Mouse (Mus musculus) C2C12 (cell line): ENCODE data around the gene Cyp1b1. TPM values are rescaled to one million over a fixed set of nuclear protein-coding genes. Genes with fewer than 3 reads are reported as not detected.

ENCODE experiments used
- H3K27me3 ChIP-seq: one replicate; pipeline ENCODE4 v1.6.1; 2011; ENCODE audit not compliant: control insufficient read depth, insufficient read depth, insufficient read length
- H3K36me3 ChIP-seq: one replicate; pipeline ENCODE4 v1.6.1; 2011; ENCODE audit not compliant: control insufficient read depth, insufficient read depth
- H3K4me3 ChIP-seq: one replicate; pipeline ENCODE4 v1.5.1; 2011; ENCODE audit warnings: mild to moderate bottlenecking, control low read depth; ENCODE audit not compliant: poor library complexity, insufficient read depth, severe bottlenecking
- H3K79me2 ChIP-seq: one replicate; pipeline ENCODE4 v1.6.1; 2011; ENCODE audit not compliant: control insufficient read depth, insufficient read depth
- H3K79me3 ChIP-seq: one replicate; pipeline ENCODE4 v1.6.1; 2011; ENCODE audit warnings: low read depth, control low read depth
- H3ac ChIP-seq: one replicate; pipeline ENCODE3; 2011; ENCODE audit warnings: low read depth; ENCODE audit not compliant: control insufficient read depth, insufficient read length
- CEBPB ChIP-seq: IDR thresholded peaks from one replicate; pipeline ENCODE4 v1.6.1; 2011; ENCODE audit warnings: low read depth, mild to moderate bottlenecking, control low read depth, moderate library complexity
- CTCF ChIP-seq: IDR thresholded peaks from one replicate; pipeline ENCODE4 v1.5.1; 2011; ENCODE audit not compliant: control insufficient read depth, insufficient read depth, insufficient read length
- FOSL1 ChIP-seq: IDR thresholded peaks from one replicate; pipeline ENCODE4 v1.8.0; 2011; ENCODE audit warnings: mild to moderate bottlenecking, low read length; ENCODE audit not compliant: poor library complexity, insufficient read depth, severe bottlenecking
- MAX ChIP-seq: IDR thresholded peaks from one replicate; pipeline ENCODE4 v1.6.1; 2011; ENCODE audit warnings: mild to moderate bottlenecking, control low read depth
- MYOD1 ChIP-seq: IDR thresholded peaks from one replicate; pipeline ENCODE4 v1.6.1; 2011; ENCODE audit warnings: low read depth; ENCODE audit not compliant: control insufficient read depth, insufficient read length
- MYOG ChIP-seq: IDR thresholded peaks from one replicate; pipeline ENCODE4 v1.6.1; 2011; ENCODE audit not compliant: control insufficient read depth, insufficient read length; ENCODE audit errors: extremely low read depth
- USF1 ChIP-seq: IDR thresholded peaks from one replicate; pipeline ENCODE4 v1.6.1; 2011; ENCODE audit warnings: low read depth, mild to moderate bottlenecking, control low read depth, moderate library complexity
- polyA plus RNA-seq: library from polyadenylated mRNA; unstranded; fragments of >200 nt; fragmentation: generic; extraction: Trizol; gene quantifications from one replicate; pipeline ENCODE4 v1.2.1, GENCODE M21; 2012; ENCODE audit warnings: missing spikeins

Gene Cyp1b1
- polyA plus RNA-seq, 1 experiment = 8.8 TPM

GRCm38 (mm10) chr17:79711944-79712343, 2.9 kb downstream of the Cyp1b1 start:
- H3K27me3 ChIP-seq = no peaks in the 10 kb centered on the region
- no peak overlapping the region for H3ac ChIP-seq
- TF ChIP-seq CTCF (no peak), FOSL1 (no peak), CEBPB (no peak), MAX (no peak), MYOD1 (no peak), MYOG (no peak), USF1 (no peak)
- peaks cover 36% of the 10 kb centered on the region for H3K36me3 ChIP-seq
- H3K4me3 ChIP-seq = peak overlapping the region; percentile 44
- H3K79me2 ChIP-seq = peaks cover 58% of the 10 kb centered on the region
- peaks cover 24% of the 10 kb centered on the region for H3K79me3 ChIP-seq

GRCm38 (mm10) chr17:79710246-79710842, 4.5 kb downstream of the Cyp1b1 start:
- no peak for TF ChIP-seq FOSL1
- TF ChIP-seq CTCF = no peak
- TF ChIP-seq CEBPB = no peak
- no peak for TF ChIP-seq MYOG
- TF ChIP-seq MAX = no peak
- TF ChIP-seq MYOD1 = no peak
- TF ChIP-seq USF1 = no peak
- H3K27me3 ChIP-seq = no peaks in the 10 kb centered on the region
- H3K4me3 ChIP-seq = no peak overlapping the region
- peaks cover 24% of the 10 kb centered on the region for H3K79me3 ChIP-seq
- H3ac ChIP-seq = no peak overlapping the region
- peaks cover 58% of the 10 kb centered on the region for H3K79me2 ChIP-seq
- H3K36me3 ChIP-seq = peaks cover 45% of the 10 kb centered on the region

GRCm38 (mm10) chr17:79709718-79710117, 5.1 kb downstream of the Cyp1b1 start:
- peaks cover 24% of the 10 kb centered on the region for H3K79me3 ChIP-seq
- H3K27me3 ChIP-seq = no peaks in the 10 kb centered on the region
- TF ChIP-seq MAX (no peak), CEBPB (no peak), USF1 (no peak)
- H3K4me3 ChIP-seq = no peak overlapping the region
- H3K36me3 ChIP-seq = peaks cover 45% of the 10 kb centered on the region
- H3K79me2 ChIP-seq = peaks cover 56% of the 10 kb centered on the region
- H3ac ChIP-seq = no peak overlapping the region

GRCm38 (mm10) chr17:79708168-79708567, 6.7 kb downstream of the Cyp1b1 start:
- Histone ChIP-seq H3K79me2 (peaks cover 40% of the 10 kb centered on the region), H3ac (no peak overlapping the region), H3K27me3 (no peaks in the 10 kb centered on the region), H3K4me3 (no peak overlapping the region), H3K36me3 (peaks cover 45% of the 10 kb centered on the region), H3K79me3 (peaks cover 18% of the 10 kb centered on the region)
- TF ChIP-seq FOSL1 (no peak), MYOD1 (no peak), USF1 (no peak), CEBPB (no peak), MYOG (no peak), CTCF (no peak), MAX (no peak)

DNA sequence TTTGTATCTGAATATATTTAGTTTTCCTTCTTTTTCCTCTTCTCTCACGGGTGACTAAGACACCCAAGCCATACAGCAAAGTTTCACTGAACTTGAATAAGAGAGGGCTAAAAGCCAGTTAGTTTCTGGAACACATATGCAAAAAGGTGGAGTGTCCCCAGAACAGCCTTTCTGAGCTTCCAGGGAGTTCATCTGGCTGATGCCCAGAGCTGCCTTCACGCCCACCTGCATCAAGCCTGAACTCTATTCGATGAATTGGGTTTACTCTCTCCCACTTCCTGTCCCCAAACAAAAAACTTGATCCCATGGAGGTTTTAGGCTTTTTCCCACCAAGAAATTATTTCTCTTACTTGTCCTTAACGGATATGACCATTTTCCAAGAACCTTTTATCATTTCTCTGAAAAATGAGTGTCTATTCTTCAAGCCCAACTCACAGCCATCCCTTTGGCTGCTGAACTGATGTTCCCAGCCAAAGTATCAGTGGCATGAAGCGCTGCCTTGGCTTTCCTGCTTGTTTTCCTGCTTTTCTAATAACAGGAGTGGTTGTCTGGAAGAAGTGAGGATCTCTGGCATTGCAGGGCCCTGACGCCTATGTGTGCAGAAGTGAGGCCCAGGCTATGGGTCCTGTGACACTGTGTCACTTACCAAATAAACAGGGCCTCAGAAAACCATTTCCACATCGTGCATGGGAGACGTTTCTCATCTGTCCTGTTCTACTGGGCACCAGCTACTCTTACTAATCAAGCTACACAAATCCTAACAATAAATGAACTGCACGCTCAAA, 9.0 kb downstream of the Cyp1b1 start:
- H3K27me3 ChIP-seq = no peaks in the 10 kb centered on the region
- no peaks in the 10 kb centered on the region for H3K79me3 ChIP-seq
- H3ac ChIP-seq = no peak overlapping the region
- TF ChIP-seq MAX (no peak), CEBPB (no peak)
- H3K4me3 ChIP-seq = no peak overlapping the region
- peaks cover 17% of the 10 kb centered on the region for H3K79me2 ChIP-seq
- H3K36me3 ChIP-seq = peaks cover 35% of the 10 kb centered on the region

DNA sequence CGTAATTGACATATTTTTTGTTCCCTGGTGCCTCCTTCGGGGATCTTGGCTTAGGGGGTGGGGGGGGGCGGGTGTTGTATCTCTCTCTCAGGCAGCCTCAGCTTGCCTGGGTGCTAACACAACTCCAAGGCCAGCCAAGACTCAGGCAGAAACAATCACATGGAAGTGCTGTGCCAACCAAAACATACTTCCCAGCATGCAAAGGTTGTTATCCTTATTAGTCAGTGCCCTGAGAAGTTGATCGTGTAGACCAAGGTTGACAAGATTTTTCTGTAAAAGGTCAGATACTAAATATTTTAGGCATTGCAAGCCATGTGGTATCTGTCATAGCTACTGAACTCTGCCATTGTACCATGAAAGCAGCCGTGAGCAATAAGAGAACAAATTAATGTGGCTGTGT, 14.0 kb downstream of the Cyp1b1 start:
- no peak overlapping the region for H3ac ChIP-seq

More for the DNA sequence above, 14.0 kb downstream of the Cyp1b1 start:
- H3K79me2 ChIP-seq = no peaks in the 10 kb centered on the region
- no peaks in the 10 kb centered on the region for H3K27me3 ChIP-seq
- H3K79me3 ChIP-seq = no peaks in the 10 kb centered on the region
- no peak overlapping the region for H3K4me3 ChIP-seq
- H3K36me3 ChIP-seq = peaks cover 4% of the 10 kb centered on the region
- TF ChIP-seq MYOD1 = no peak
- no peak for TF ChIP-seq CEBPB
- TF ChIP-seq USF1 = peak; percentile 1
